Mouse (Mus musculus): ENCODE measurements around the gene Slc6a1. TPM values are rescaled to one million over a fixed set of nuclear protein-coding genes. Genes with fewer than 3 reads are reported as not detected.

Slc6a1 gene
- polyA plus RNA-seq, 1 experiment from 2014 or later, result not detected

GRCm38 (mm10) chr6:114354635-114355034, 72.2 kb downstream of the Slc6a1 start:
- Histone ChIP-seq H3K9me3 (ENCODE audit: low read depth, low read length) (no peaks in the 10 kb centered on the region), H3K4me1 (ENCODE audit: insufficient read depth) (no peaks in the 10 kb centered on the region), H3K27ac (ENCODE audit: low read depth) (no peak overlapping the region), H3K4me3 (ENCODE audit: low read depth, low read length) (no peak overlapping the region), H3K27me3 (ENCODE audit: insufficient read depth, low read length) (no peaks in the 10 kb centered on the region), H3K36me3 (ENCODE audit: insufficient read depth) (no peaks in the 10 kb centered on the region), H3K4me2 (no peak overlapping the region), H3K9ac (no peak overlapping the region)
- DNase-seq, result no peak
- 51% methylated on average over 4 of the region's 4 CpGs for WGBS
- ATAC-seq (ENCODE audit: insufficient read depth), result no peak
- no peak for TF ChIP-seq CTCF (IDR thresholded peaks at IDR 0.05; ENCODE audit: low read depth)

GRCm38 (mm10) chr6:114358171-114358570, 75.7 kb downstream of the Slc6a1 start:
- DNase-seq (peak; percentile 83), ATAC-seq (ENCODE audit: insufficient read depth) (no peak; the same call in 1 of the 2 replicates)
- Histone ChIP-seq H3K4me1 (ENCODE audit: insufficient read depth) (no peaks in the 10 kb centered on the region), H3K27ac (ENCODE audit: low read depth) (no peak overlapping the region), H3K4me3 (ENCODE audit: low read depth, low read length) (no peak overlapping the region), H3K27me3 (ENCODE audit: insufficient read depth, low read length) (no peaks in the 10 kb centered on the region), H3K9me3 (ENCODE audit: low read depth, low read length) (no peaks in the 10 kb centered on the region), H3K36me3 (ENCODE audit: insufficient read depth) (no peaks in the 10 kb centered on the region), H3K4me2 (no peak overlapping the region), H3K9ac (no peak overlapping the region)
- WGBS, result 34% methylated on average over 3 of the region's 3 CpGs
- TF ChIP-seq CTCF (IDR thresholded peaks at IDR 0.05; ENCODE audit: low read depth), result no peak

- no peaks in the 10 kb centered on the region for H3K36me3 ChIP-seq (ENCODE audit: insufficient read depth)
- ATAC-seq (ENCODE audit: insufficient read depth), result no peak
- no peak overlapping the region for H3K27ac ChIP-seq (ENCODE audit: low read depth)
- TF ChIP-seq CTCF (IDR thresholded peaks at IDR 0.05; ENCODE audit: low read depth), result no peak
- H3K9me3 ChIP-seq (ENCODE audit: low read depth, low read length), result no peaks in the 10 kb centered on the region
- H3K4me3 ChIP-seq (ENCODE audit: low read depth, low read length), result no peak overlapping the region
- 63% methylated on average over 4 of the region's 4 CpGs for WGBS
- DNase-seq, result no peak
- H3K9ac ChIP-seq, result no peak overlapping the region
- H3K27me3 ChIP-seq (ENCODE audit: insufficient read depth, low read length), result no peaks in the 10 kb centered on the region
- no peak overlapping the region for H3K4me2 ChIP-seq
- no peaks in the 10 kb centered on the region for H3K4me1 ChIP-seq (ENCODE audit: insufficient read depth)
These were observed 79.9 kb downstream of the Slc6a1 start for GRCm38 (mm10) chr6:114362355-114362754.

GRCm38 (mm10) chr6:114363740-114364139, 81.3 kb downstream of the Slc6a1 start:
- Histone ChIP-seq H3K36me3 (ENCODE audit: insufficient read depth) (no peaks in the 10 kb centered on the region), H3K27ac (ENCODE audit: low read depth) (no peak overlapping the region), H3K4me1 (ENCODE audit: insufficient read depth) (no peaks in the 10 kb centered on the region), H3K4me3 (ENCODE audit: low read depth, low read length) (no peak overlapping the region), H3K9me3 (ENCODE audit: low read depth, low read length) (no peaks in the 10 kb centered on the region), H3K27me3 (ENCODE audit: insufficient read depth, low read length) (no peaks in the 10 kb centered on the region), H3K4me2 (no peak overlapping the region), H3K9ac (no peak overlapping the region)
- DNase-seq (no peak), ATAC-seq (ENCODE audit: insufficient read depth) (no peak)
- WGBS, result 78% methylated on average over 8 of the region's 8 CpGs
- no peak for TF ChIP-seq CTCF (IDR thresholded peaks at IDR 0.05; ENCODE audit: low read depth)

- H3K4me1 ChIP-seq (ENCODE audit: insufficient read depth), result no peaks in the 10 kb centered on the region
- no peak overlapping the region for H3K27ac ChIP-seq (ENCODE audit: low read depth)
- no peaks in the 10 kb centered on the region for H3K36me3 ChIP-seq (ENCODE audit: insufficient read depth)
- no peak overlapping the region for H3K4me2 ChIP-seq
- TF ChIP-seq CTCF (IDR thresholded peaks at IDR 0.05; ENCODE audit: low read depth), result no peak
- H3K9ac ChIP-seq, result no peak overlapping the region
- DNase-seq (no peak), ATAC-seq (ENCODE audit: insufficient read depth) (no peak)
- no peak overlapping the region for H3K4me3 ChIP-seq (ENCODE audit: low read depth, low read length)
- H3K9me3 ChIP-seq (ENCODE audit: low read depth, low read length), result no peaks in the 10 kb centered on the region
- no peaks in the 10 kb centered on the region for H3K27me3 ChIP-seq (ENCODE audit: insufficient read depth, low read length)
- 81% methylated on average over 5 of the region's 5 CpGs for WGBS
These were observed 82.3 kb downstream of the Slc6a1 start for GRCm38 (mm10) chr6:114364734-114365133.

GRCm38 (mm10) chr6:114366191-114366590, 83.8 kb downstream of the Slc6a1 start:
- TF ChIP-seq CTCF (IDR thresholded peaks at IDR 0.05; ENCODE audit: low read depth), result no peak
- Histone ChIP-seq H3K36me3 (ENCODE audit: insufficient read depth) (no peaks in the 10 kb centered on the region), H3K9me3 (ENCODE audit: low read depth, low read length) (no peaks in the 10 kb centered on the region), H3K4me1 (ENCODE audit: insufficient read depth) (no peaks in the 10 kb centered on the region), H3K4me2 (no peak overlapping the region), H3K27ac (ENCODE audit: low read depth) (no peak overlapping the region), H3K4me3 (ENCODE audit: low read depth, low read length) (no peak overlapping the region), H3K9ac (no peak overlapping the region), H3K27me3 (ENCODE audit: insufficient read depth, low read length) (no peaks in the 10 kb centered on the region)
- DNase-seq (no peak), ATAC-seq (ENCODE audit: insufficient read depth) (no peak)
- WGBS, result 70% methylated on average over 5 of the region's 5 CpGs

Other genes starting within 250 kb of the Slc6a1 start
- gene Atp2b2, start 240.0 kb upstream of the Slc6a1 start, polyA plus RNA-seq (2014; fragmentation: Nextera tagmentation; extraction: Ambion mirVana), result 0.09 and 0.19 TPM in 2 replicates
- 0.07 TPM in 1 of 2 replicates, not detected in the other for gene Slc6a11, start 151.4 kb upstream of the Slc6a1 start, polyA plus RNA-seq (2014; fragmentation: Nextera tagmentation; extraction: Ambion mirVana)
- gene Hrh1, start 115.3 kb downstream of the Slc6a1 start, polyA plus RNA-seq (2014; fragmentation: Nextera tagmentation; extraction: Ambion mirVana), result not detected in 2 replicates